27 mouse cellular contexts compared by ENCODE assay signal in genomic region chr13:55174347-55174746, GRCm38 (mm10). TPM values are rescaled to one million over a fixed set of nuclear protein-coding genes. Genes with fewer than 3 reads are reported as not detected.
"Had no signal": no experiment of that assay in that cellular context is flagged by ENCODE, and none has a peak within 500 bp of the region (broad histone marks: within the 10 kb centered on the region; RNA-seq: fewer than 3 reads in every experiment).

No protein-coding gene starts in this region.

- H3K27ac ChIP-seq: intestine, embryonic 15.5 days; liver, embryonic 12.5 days; liver, embryonic 15.5 days; macrophage; midbrain, embryonic 10.5 days; midbrain, embryonic 13.5 days; stomach, postnatal 0 days had no signal

- H3K9ac ChIP-seq: intestine, embryonic 15.5 days; liver, embryonic 12.5 days; liver, embryonic 15.5 days; midbrain, embryonic 13.5 days had no signal

- H3K4me2 ChIP-seq: intestine, embryonic 15.5 days; liver, embryonic 12.5 days; liver, embryonic 15.5 days; midbrain, embryonic 13.5 days had no signal

- DNase-seq: kidney, adult 11 months; kidney, adult 9 months; kidney, postnatal 14 days; kidney, postnatal 4 days; left cerebral cortex, postnatal 4 days; liver; lung, adult 18-20 months; lung, postnatal 14 days; right cerebral cortex, adult 18-20 months; right cerebral cortex, postnatal 14 days; right cerebral cortex, postnatal 4 days; thymus, adult 2 months; thymus, postnatal 14 days; thymus, postnatal 4 days had no signal

- ATAC-seq: intestine, embryonic 15.5 days; liver, embryonic 12.5 days; midbrain, embryonic 13.5 days; midbrain, embryonic 16.5 days had no signal

- H3K27me3 ChIP-seq: intestine, embryonic 15.5 days had no signal

- H3K36me3 ChIP-seq: intestine, embryonic 15.5 days; liver, embryonic 12.5 days; liver, embryonic 15.5 days; midbrain, embryonic 10.5 days; midbrain, embryonic 13.5 days had no signal

- H3K9me3 ChIP-seq: intestine, embryonic 15.5 days; liver, embryonic 12.5 days; liver, embryonic 15.5 days; midbrain, embryonic 10.5 days; midbrain, embryonic 13.5 days had no signal

- H3K4me3 ChIP-seq: intestine, embryonic 15.5 days; liver, embryonic 12.5 days; liver, embryonic 15.5 days; midbrain, embryonic 10.5 days; midbrain, embryonic 13.5 days had no signal

RNA-seq across cellular contexts. Expression of gene Fgfr4, which starts 21.9 kb away (rescaled TPM):
- polyA plus RNA-seq: macrophage had no signal

RNA-seq across cellular contexts. Expression of gene Gm17617, which starts 41.0 kb away (rescaled TPM):
- polyA plus RNA-seq: intestine, embryonic 15.5 days; kidney, embryonic 16.5 days; liver, embryonic 12.5 days; liver, embryonic 15.5 days; lung, embryonic 16.5 days; macrophage; midbrain, embryonic 10.5 days; midbrain, embryonic 13.5 days; midbrain, embryonic 16.5 days; neural tube, embryonic 11.5 days; neural tube, embryonic 14.5 days; stomach, embryonic 14.5 days; stomach, postnatal 0 days; thymus, adult 2 months had no signal
